Mouse (Mus musculus) heart, postnatal 0 days (tissue): ENCODE data around the gene Olfr1394.
A peak's percentile ranks its signal among the peaks of the same experiment; 100 is the strongest.

Experiments used
- CTCF ChIP-seq: IDR thresholded peaks from 2 replicates; pipeline ENCODE4 v1.5.1; 2016; ENCODE audit warnings: antibody characterized with exemption, control low read depth, low read depth
- EP300 ChIP-seq: IDR thresholded peaks from 2 replicates; pipeline ENCODE4 v1.6.1; 2016; ENCODE audit warnings: antibody characterized with exemption, low read depth

GRCm38 (mm10) chr11:49186955-49187488 is 32.8 kb downstream of the Olfr1394 start, which contains the start of gene Btnl9:
- TF ChIP-seq CTCF (no peak), EP300 (peak; percentile 20; the same call in 1 of the 2 replicates)
